Mouse (Mus musculus): ENCODE results near the gene Wnt5b. TPM values are rescaled to one million over a fixed set of nuclear protein-coding genes. Genes with fewer than 3 reads are reported as not detected.

Gene Wnt5b
- polyA plus RNA-seq (2015; fragmentation: Nextera tagmentation; extraction: Ambion mirVana): 0.30 and 0.41 TPM in 2 replicates

DNA sequence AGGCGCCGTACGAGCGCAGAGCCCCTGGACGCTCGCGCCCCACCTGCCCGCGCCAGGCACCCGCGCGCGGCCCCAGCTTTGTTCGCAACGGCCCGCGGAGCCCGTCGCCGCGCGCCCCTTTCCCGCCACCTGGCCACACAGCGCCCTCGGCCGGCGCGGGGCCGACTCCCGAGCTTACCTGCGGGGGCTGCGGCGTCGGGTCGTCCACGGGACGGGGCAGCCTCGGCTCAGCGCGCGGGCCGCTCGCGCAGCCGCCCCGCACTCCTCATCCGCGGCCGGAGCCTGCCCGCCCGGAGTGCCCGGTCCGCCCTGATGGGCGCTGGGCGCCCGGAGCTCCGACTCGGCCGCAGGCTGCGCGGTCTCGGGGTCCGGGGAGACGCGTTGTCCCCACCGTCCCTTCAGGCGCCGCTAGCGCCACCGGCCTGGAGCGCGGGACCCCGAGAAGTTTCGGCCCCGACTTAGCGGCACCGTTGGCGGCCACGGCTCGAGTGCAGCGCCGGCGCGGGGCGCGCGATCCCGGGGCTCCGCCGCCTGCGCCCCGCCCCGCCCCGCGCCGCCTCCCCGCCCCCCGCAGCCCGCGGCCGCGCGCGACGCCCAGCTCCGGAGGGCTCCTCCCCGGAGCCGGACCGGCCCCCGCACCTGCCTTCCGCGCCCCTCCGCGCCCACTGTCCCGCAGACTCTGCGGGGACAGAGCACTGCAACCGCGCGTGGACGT is at the start of gene Wnt5b:
Gene Wnt5b, minus strand, starts transcription at position 545 of the 715 bp plus-strand sequence.
- Histone ChIP-seq H3K4me2 (peak within 1 kb of the TSS; percentile 71), H3K4me1 (replicated peaks) (peaks cover 4% of the 10 kb centered on the region; the same call in 1 of the 2 replicates), H3K9ac (no peak within 1 kb of the TSS), H3K9me3 (replicated peaks) (no peaks in the 10 kb centered on the region), H3K27ac (replicated peaks) (no peak within 1 kb of the TSS), H3K27me3 (peaks cover 66% of the 10 kb centered on the region), H3K4me3 (replicated peaks) (peak within 1 kb of the TSS; percentile 52), H3K36me3 (replicated peaks) (no peaks in the 10 kb centered on the region)
- under 1% methylated on average over 116 of the region's 120 CpGs for WGBS (ENCODE audit: insufficient replicate concordance)
- peak; percentile 7; the same call in 1 of the 2 replicates for ATAC-seq (ENCODE audit: insufficient read depth)

GRCm38 (mm10) chr6:119590872-119591271 is 46.7 kb upstream of the Wnt5b start:
- H3K4me3 ChIP-seq (replicated peaks): no peak overlapping the region
- H3K27me3 ChIP-seq: no peaks in the 10 kb centered on the region
- ATAC-seq (ENCODE audit: insufficient read depth): no peak
- H3K27ac ChIP-seq (replicated peaks): no peak overlapping the region
- no peaks in the 10 kb centered on the region for H3K9me3 ChIP-seq (replicated peaks)
- no peaks in the 10 kb centered on the region for H3K36me3 ChIP-seq (replicated peaks)
- no peak overlapping the region for H3K9ac ChIP-seq
- no peak overlapping the region for H3K4me2 ChIP-seq
- WGBS (ENCODE audit: insufficient replicate concordance): 85% methylated on average over 2 of the region's 2 CpGs
- peaks cover 3% of the 10 kb centered on the region; the same call in 1 of the 2 replicates for H3K4me1 ChIP-seq (replicated peaks)

GRCm38 (mm10) chr6:119587897-119588296 is 43.8 kb upstream of the Wnt5b start:
- Histone ChIP-seq H3K27ac (replicated peaks) (no peak overlapping the region), H3K4me1 (replicated peaks) (peaks cover 3% of the 10 kb centered on the region; the same call in 1 of the 2 replicates), H3K4me3 (replicated peaks) (no peak overlapping the region), H3K4me2 (no peak overlapping the region), H3K27me3 (no peaks in the 10 kb centered on the region), H3K9me3 (replicated peaks) (no peaks in the 10 kb centered on the region), H3K36me3 (replicated peaks) (no peaks in the 10 kb centered on the region), H3K9ac (no peak overlapping the region)
- WGBS (ENCODE audit: insufficient replicate concordance): 72% methylated on average over 2 of the region's 2 CpGs
- ATAC-seq (ENCODE audit: insufficient read depth): no peak

- H3K9me3 ChIP-seq (replicated peaks): no peaks in the 10 kb centered on the region
- no peaks in the 10 kb centered on the region for H3K36me3 ChIP-seq (replicated peaks)
- H3K9ac ChIP-seq: no peak overlapping the region
- ATAC-seq (ENCODE audit: insufficient read depth): no peak
- no peaks in the 10 kb centered on the region for H3K27me3 ChIP-seq
- H3K4me1 ChIP-seq (replicated peaks): peaks cover 3% of the 10 kb centered on the region; the same call in 1 of the 2 replicates
- H3K27ac ChIP-seq (replicated peaks): no peak overlapping the region
- H3K4me2 ChIP-seq: no peak overlapping the region
- no peak overlapping the region for H3K4me3 ChIP-seq (replicated peaks)
These were observed 43.3 kb upstream of the Wnt5b start for GRCm38 (mm10) chr6:119587454-119587853.

DNA sequence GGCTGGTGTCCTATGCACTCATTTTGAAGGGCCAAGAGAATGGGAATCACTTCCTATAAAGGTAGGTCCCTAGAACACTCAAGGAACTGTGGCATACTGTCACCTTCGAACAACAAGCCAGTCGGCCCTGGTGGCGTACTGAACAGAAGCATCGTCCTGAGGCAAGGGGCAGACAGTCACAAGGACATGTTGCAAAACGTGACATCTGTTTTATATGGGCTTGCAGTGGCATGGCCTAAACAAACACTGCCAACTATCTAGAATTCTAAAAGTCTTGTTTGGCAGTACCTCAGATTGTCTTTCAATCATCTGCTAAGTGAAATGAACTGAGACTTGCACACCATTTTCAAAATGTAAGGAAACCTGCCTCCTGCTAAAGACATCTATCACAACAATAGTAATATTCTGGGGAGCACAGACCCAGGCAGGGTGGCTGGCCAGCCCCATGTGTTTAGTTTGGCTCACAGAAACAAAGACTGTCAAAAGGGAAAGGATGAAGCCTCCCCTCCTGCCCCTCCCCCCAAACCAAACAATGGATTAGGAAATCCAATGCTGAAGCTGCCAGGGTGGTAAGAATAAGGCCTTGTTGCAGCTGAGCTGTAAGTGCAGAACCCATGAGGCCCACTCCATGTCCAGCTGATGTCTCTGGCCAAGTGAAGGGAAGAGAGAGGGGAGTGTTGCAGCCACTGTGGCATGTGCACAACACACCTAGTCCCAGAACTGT is 41.7 kb upstream of the Wnt5b start:
- WGBS (ENCODE audit: insufficient replicate concordance): 60% methylated on average over 5 of the region's 5 CpGs
- Histone ChIP-seq H3K9ac (no peak overlapping the region), H3K27me3 (no peaks in the 10 kb centered on the region), H3K4me3 (replicated peaks) (no peak overlapping the region), H3K36me3 (replicated peaks) (no peaks in the 10 kb centered on the region), H3K4me2 (no peak overlapping the region), H3K4me1 (replicated peaks) (peaks cover 3% of the 10 kb centered on the region; the same call in 1 of the 2 replicates), H3K9me3 (replicated peaks) (no peaks in the 10 kb centered on the region), H3K27ac (replicated peaks) (no peak overlapping the region)
- ATAC-seq (ENCODE audit: insufficient read depth): no peak

GRCm38 (mm10) chr6:119584061-119584460 is 39.9 kb upstream of the Wnt5b start:
- ATAC-seq (ENCODE audit: insufficient read depth): no peak
- no peak overlapping the region for H3K4me2 ChIP-seq
- H3K9me3 ChIP-seq (replicated peaks): no peaks in the 10 kb centered on the region
- no peaks in the 10 kb centered on the region for H3K27me3 ChIP-seq
- no peak overlapping the region for H3K9ac ChIP-seq
- WGBS (ENCODE audit: insufficient replicate concordance): 44% methylated on average over 1 of the region's 1 CpGs
- peaks cover 3% of the 10 kb centered on the region; the same call in 1 of the 2 replicates for H3K4me1 ChIP-seq (replicated peaks)
- no peak overlapping the region for H3K4me3 ChIP-seq (replicated peaks)
- H3K36me3 ChIP-seq (replicated peaks): no peaks in the 10 kb centered on the region
- H3K27ac ChIP-seq (replicated peaks): no peak overlapping the region

- 80% methylated on average over 5 of the region's 5 CpGs for WGBS (ENCODE audit: insufficient replicate concordance)
- no peak overlapping the region for H3K9ac ChIP-seq
- no peak for ATAC-seq (ENCODE audit: insufficient read depth)
These were observed 39.0 kb upstream of the Wnt5b start for GRCm38 (mm10) chr6:119583165-119583564.

DNA sequence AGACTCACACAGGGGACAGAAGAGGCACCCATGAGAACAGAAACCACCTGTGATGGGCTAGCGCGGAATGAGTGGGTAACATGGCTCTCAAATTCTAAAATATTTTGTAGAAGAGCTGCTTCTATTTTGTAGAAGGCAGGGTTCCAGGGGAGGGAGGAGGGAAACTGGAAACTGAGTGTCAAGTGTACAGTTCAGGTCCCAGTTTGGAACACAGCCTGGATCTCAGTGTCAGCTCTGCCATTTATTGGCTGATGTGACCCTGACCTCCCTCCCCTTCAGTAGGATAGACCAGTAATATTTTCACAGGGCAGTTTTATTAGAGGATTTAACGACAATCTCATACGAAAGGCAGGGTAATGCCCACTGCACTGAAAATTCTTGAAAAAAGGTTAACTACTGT is 32.6 kb upstream of the Wnt5b start:
- WGBS (ENCODE audit: insufficient replicate concordance): 79% methylated on average over 4 of the region's 4 CpGs
- H3K4me1 ChIP-seq (replicated peaks): no peaks in the 10 kb centered on the region
- no peak overlapping the region for H3K4me2 ChIP-seq
- no peak overlapping the region for H3K4me3 ChIP-seq (replicated peaks)
- H3K27ac ChIP-seq (replicated peaks): no peak overlapping the region
- no peaks in the 10 kb centered on the region for H3K27me3 ChIP-seq
- no peak overlapping the region for H3K9ac ChIP-seq
- H3K36me3 ChIP-seq (replicated peaks): 0 out of 2 replicates have a peak, but pooled peaks cover 5% of the 10 kb centered on the region
- no peaks in the 10 kb centered on the region for H3K9me3 ChIP-seq (replicated peaks)
- ATAC-seq (ENCODE audit: insufficient read depth): no peak

More at GRCm38 (mm10) chr6:119583165-119583564, 39.0 kb upstream of the Wnt5b start:
- Histone ChIP-seq H3K36me3 (replicated peaks) (no peaks in the 10 kb centered on the region), H3K27ac (replicated peaks) (no peak overlapping the region), H3K4me3 (replicated peaks) (no peak overlapping the region), H3K4me1 (replicated peaks) (peaks cover 3% of the 10 kb centered on the region; the same call in 1 of the 2 replicates), H3K9me3 (replicated peaks) (no peaks in the 10 kb centered on the region), H3K27me3 (no peaks in the 10 kb centered on the region), H3K4me2 (no peak overlapping the region)

DNA sequence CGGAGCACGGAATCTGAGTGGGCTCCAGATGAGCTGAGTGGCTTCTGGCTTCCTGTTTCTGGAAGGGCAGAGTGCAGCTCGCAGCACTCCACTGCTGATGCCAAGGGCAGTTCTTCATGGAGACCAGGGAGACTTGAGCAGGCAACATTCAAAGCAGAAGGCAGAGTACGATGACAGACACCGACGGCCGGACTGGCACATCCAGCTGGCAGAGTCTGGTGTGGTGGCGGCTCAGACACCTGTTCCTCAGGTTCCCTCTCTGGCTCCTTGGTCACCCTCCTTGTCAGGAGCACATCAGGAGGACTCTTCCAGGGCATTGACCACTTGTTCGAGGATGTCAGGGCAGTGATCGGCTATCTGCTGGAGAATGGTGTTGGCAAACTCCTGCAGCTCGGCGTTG is 31.2 kb upstream of the Wnt5b start:
- Histone ChIP-seq H3K4me3 (replicated peaks) (no peak overlapping the region), H3K27me3 (no peaks in the 10 kb centered on the region), H3K27ac (replicated peaks) (no peak overlapping the region), H3K9me3 (replicated peaks) (no peaks in the 10 kb centered on the region), H3K36me3 (replicated peaks) (0 out of 2 replicates have a peak, but pooled peaks cover 5% of the 10 kb centered on the region), H3K4me2 (no peak overlapping the region), H3K4me1 (replicated peaks) (no peaks in the 10 kb centered on the region), H3K9ac (no peak overlapping the region)
- no peak for ATAC-seq (ENCODE audit: insufficient read depth)
- 70% methylated on average over 12 of the region's 12 CpGs for WGBS (ENCODE audit: insufficient replicate concordance)

GRCm38 (mm10) chr6:119572296-119572695 is 28.1 kb upstream of the Wnt5b start:
- Histone ChIP-seq H3K36me3 (replicated peaks) (0 out of 2 replicates have a peak, but pooled peaks cover 5% of the 10 kb centered on the region), H3K9me3 (replicated peaks) (no peaks in the 10 kb centered on the region), H3K4me2 (no peak overlapping the region), H3K9ac (no peak overlapping the region), H3K27me3 (no peaks in the 10 kb centered on the region), H3K4me3 (replicated peaks) (no peak overlapping the region), H3K4me1 (replicated peaks) (no peaks in the 10 kb centered on the region), H3K27ac (replicated peaks) (no peak overlapping the region)
- WGBS (ENCODE audit: insufficient replicate concordance): 69% methylated on average over 7 of the region's 7 CpGs
- no peak for ATAC-seq (ENCODE audit: insufficient read depth)

DNA sequence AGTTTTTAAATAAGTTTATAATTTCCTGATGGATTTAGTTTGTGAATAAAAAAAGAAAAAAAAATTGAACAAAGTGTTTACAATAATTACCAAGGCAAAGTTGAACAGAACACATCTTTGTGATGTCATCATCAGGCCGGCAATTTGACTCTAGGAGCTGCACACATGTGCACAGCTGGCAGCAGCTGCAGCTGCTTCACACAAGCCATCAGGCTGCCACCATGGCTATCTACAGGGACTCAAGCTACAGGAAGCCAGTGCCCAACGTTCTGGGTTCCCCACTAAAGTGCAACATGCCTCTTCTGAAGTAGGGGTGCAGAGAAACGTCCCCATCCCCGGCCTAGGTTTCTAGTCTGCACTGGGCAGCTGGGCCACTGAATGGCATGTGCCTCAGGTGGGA is 26.6 kb upstream of the Wnt5b start:
- H3K9me3 ChIP-seq (replicated peaks): no peaks in the 10 kb centered on the region
- ATAC-seq (ENCODE audit: insufficient read depth): no peak

More for the DNA sequence above, 26.6 kb upstream of the Wnt5b start:
- no peak overlapping the region for H3K27ac ChIP-seq (replicated peaks)
- H3K4me1 ChIP-seq (replicated peaks): no peaks in the 10 kb centered on the region
- H3K27me3 ChIP-seq: no peaks in the 10 kb centered on the region
- no peak overlapping the region for H3K4me3 ChIP-seq (replicated peaks)
- H3K4me2 ChIP-seq: no peak overlapping the region
- no peak overlapping the region for H3K9ac ChIP-seq
- 0 out of 2 replicates have a peak, but pooled peaks cover 5% of the 10 kb centered on the region for H3K36me3 ChIP-seq (replicated peaks)
- WGBS (ENCODE audit: insufficient replicate concordance): 64% methylated on average over 4 of the region's 4 CpGs
